Mouse (Mus musculus) forebrain, embryonic 16.5 days (tissue): Measurements from ENCODE around the gene Gpr156. TPM values are rescaled to one million over a fixed set of nuclear protein-coding genes. Genes with fewer than 3 reads are reported as not detected.
"Not testable (repeated sequence)": the region's sequence is repeated elsewhere in the genome, so short reads cannot be mapped to it uniquely, and the experiment has no call there.

Experiments
- ATAC-seq: fragments of 200-750 bp; cut with Nextera tagmentation; 2 replicates; pipeline ENCODE4 v1.8.0; 2017; ENCODE audit warnings: mild to moderate bottlenecking, moderate library complexity
- H3K27ac ChIP-seq: fragments of 300-500 bp; sonication (generic); 2 replicates; pipeline ENCODE4 v1.5.1; 2014; ENCODE audit warnings: low read length, control low read depth
- H3K27me3 ChIP-seq: fragments of 300-500 bp; sonication (generic); replicated peaks from 2 replicates; pipeline ENCODE4 v1.6.1; 2014; ENCODE audit warnings: low read length; ENCODE audit not compliant: control insufficient read depth, insufficient read depth
- H3K36me3 ChIP-seq: fragments of 300-500 bp; sonication (generic); 2 replicates; pipeline ENCODE4 v1.6.1; 2014; ENCODE audit not compliant: control insufficient read depth, insufficient read depth
- H3K4me1 ChIP-seq: fragments of 300-500 bp; sonication (generic); replicated peaks from 2 replicates; pipeline ENCODE4 v1.6.1; 2014; ENCODE audit warnings: low read length; ENCODE audit not compliant: control insufficient read depth, insufficient read depth
- H3K4me2 ChIP-seq: fragments of 300-500 bp; sonication (generic); 2 replicates; pipeline ENCODE4 v1.6.1; 2014; ENCODE audit warnings: mild to moderate bottlenecking, low read length, control low read depth
- H3K4me3 ChIP-seq: fragments of 300-500 bp; sonication (generic); replicated peaks from 2 replicates; pipeline ENCODE4 v1.5.1; 2014; ENCODE audit warnings: mild to moderate bottlenecking, low read length, control low read depth
- H3K9ac ChIP-seq: fragments of 300-500 bp; sonication (generic); replicated peaks from 2 replicates; pipeline ENCODE4 v1.6.1; 2014; ENCODE audit warnings: low read depth, low read length, control low read depth
- H3K9me3 ChIP-seq: fragments of 300-500 bp; sonication (generic); 2 replicates; pipeline ENCODE4 v1.6.1; 2016; ENCODE audit warnings: low read length; ENCODE audit not compliant: control insufficient read depth
- WGBS: fragments of 180-500 bp; shearing (Covaris S2); extraction: QIAGEN DNeasy Blood & Tissue Kit; methylation state at CpG from one replicate; pipeline ENCODE4 v1.1.7; 2014; 5-methylcytosine and 5-hydroxymethylcytosine counted together
- polyA plus RNA-seq: library from polyadenylated mRNA; unstranded; fragments of >200 nt; fragmentation: Nextera tagmentation; extraction: Ambion mirVana; gene quantifications from 2 replicates; pipeline ENCODE4 v1.2.1, GENCODE M21; 2015

Gene Gpr156
- polyA plus RNA-seq, 1 experiment from 2014 or later = 5.4 TPM

DNA sequence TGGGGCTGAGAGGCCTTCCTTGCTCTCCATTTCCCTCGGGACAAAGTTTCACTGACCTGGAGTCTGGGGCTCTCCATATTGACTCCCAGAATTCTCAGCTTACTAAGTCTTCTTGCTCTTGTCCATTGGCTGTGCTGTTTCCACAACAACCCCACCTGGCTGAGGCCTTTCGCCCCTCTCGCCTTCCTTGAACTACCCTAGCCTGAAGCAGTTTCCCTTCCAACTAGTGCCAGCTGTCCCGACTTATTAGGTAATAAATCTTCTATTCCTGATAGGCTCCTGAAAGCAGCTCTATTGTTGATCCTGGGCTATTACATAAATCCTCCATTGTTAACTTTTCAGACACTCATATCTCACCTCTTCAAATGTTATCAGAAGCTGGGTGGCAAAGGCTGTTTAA lies 96.6 kb downstream of the Gpr156 start:
- Histone ChIP-seq H3K36me3 (no peaks in the 10 kb centered on the region), H3K9ac (no peak overlapping the region), H3K4me3 (no peak overlapping the region), H3K4me1 (no peaks in the 10 kb centered on the region), H3K27ac (no peak overlapping the region), H3K9me3 (no peaks in the 10 kb centered on the region), H3K27me3 (no peaks in the 10 kb centered on the region), H3K4me2 (no peak overlapping the region)
- no peak for ATAC-seq
- 72% methylated on average over 4 of the region's 4 CpGs for WGBS

DNA sequence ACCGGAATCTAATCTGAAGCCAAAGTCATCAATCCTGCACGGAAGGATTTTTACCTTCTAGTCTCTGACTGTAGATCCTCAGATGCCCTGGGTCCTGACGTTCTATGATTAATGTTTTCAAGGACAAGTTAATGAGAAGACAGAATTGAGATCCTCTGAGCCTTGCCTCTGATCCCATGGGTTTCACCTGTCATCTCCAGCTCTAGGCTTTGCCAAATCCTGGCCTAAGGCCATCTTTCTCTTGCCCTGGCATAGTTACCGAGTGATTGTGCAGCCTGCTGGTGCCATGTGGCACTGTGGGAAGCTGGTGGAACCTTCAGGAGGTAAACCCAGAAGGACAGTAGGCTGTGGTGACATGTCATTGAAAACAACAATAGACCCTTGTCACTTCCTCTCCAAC lies 98.7 kb downstream of the Gpr156 start:
- Histone ChIP-seq H3K27me3 (no peaks in the 10 kb centered on the region), H3K4me2 (no peak overlapping the region), H3K27ac (no peak overlapping the region), H3K4me1 (no peaks in the 10 kb centered on the region), H3K9me3 (no peaks in the 10 kb centered on the region), H3K36me3 (no peaks in the 10 kb centered on the region), H3K9ac (no peak overlapping the region), H3K4me3 (no peak overlapping the region)
- no peak for ATAC-seq
- WGBS = 93% methylated on average over 4 of the region's 4 CpGs

DNA sequence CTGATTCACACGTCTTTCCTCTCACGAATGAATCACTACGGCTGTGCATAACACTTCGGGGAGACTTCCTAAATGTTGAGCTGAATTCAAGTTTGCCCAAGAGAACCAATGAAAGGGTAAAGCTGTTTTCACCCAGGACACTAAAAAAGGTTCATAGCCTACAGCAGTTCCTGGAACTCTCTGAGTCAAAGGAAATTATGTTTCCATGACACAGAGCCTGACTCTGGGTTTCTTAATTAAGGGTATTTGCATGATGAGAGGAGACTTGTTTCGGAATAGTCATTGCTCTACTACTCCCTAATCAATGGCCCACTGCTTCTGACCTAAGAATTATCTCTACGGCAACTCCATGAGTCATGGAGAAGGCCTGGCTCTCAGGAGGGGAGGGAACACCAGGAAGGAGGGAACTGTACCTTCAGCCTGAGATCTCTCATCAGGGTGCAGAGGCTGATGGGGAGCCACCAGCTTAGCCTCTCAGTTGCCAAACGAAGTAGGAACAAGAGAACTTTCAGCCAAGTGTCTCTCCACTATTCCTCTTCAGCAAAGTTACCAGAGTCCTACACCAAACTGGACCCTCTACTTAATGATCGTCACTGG lies 100.7 kb downstream of the Gpr156 start:
- WGBS = 80% methylated on average over 8 of the region's 8 CpGs
- ATAC-seq = no peak
- H3K4me3 ChIP-seq = no peak overlapping the region
- no peak overlapping the region for H3K4me2 ChIP-seq
- H3K9ac ChIP-seq = no peak overlapping the region
- H3K36me3 ChIP-seq = no peaks in the 10 kb centered on the region
- no peaks in the 10 kb centered on the region for H3K4me1 ChIP-seq
- no peak overlapping the region for H3K27ac ChIP-seq
- H3K27me3 ChIP-seq = no peaks in the 10 kb centered on the region
- no peaks in the 10 kb centered on the region for H3K9me3 ChIP-seq

DNA sequence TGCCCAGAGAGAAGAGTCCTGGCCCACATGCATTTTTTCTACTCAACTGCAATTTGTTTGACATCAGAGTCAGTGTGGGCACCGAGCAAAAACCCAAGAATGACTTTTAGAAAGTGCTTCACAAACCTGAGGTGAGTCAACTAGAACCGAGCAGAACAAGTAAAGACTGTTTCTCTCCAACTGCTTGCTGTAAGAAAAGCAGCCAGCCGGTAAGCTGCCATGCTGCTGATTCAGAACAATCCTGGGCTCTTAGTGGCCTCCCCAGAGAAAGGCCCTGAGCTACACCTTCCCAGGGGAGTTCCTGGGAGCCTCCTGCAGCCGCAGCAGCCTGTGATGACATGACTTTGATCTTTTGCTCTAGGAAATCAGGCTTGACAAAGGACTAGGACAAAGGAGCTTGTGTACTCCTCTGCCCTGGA lies 101.7 kb downstream of the Gpr156 start:
- H3K9ac ChIP-seq = no peak overlapping the region

DNA sequence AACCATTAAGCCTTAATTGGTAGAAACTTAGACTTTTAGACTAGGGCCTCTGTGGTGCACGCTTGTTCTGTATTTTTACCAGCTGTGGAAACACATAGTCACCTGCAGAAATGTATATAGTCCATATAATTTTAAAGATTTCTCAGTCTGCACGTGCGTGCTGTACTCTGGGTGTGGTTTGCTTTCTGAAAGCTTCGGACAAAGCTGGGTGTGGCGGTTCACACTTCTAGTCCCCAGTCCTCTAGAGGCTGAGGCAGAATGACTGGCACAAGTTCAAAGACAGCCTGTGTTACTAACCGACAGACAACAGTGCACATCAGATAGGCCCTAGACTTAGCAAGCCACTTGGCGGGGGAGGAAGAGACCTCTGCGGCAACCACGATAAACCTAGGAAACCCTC lies 116.3 kb downstream of the Gpr156 start:
- H3K27me3 ChIP-seq = no peaks in the 10 kb centered on the region
- H3K36me3 ChIP-seq = no peaks in the 10 kb centered on the region
- no peak overlapping the region for H3K4me2 ChIP-seq
- no peak overlapping the region for H3K9ac ChIP-seq
- 89% methylated on average over 9 of the region's 9 CpGs for WGBS
- no peak overlapping the region for H3K4me3 ChIP-seq
- no peak for ATAC-seq
- no peaks in the 10 kb centered on the region for H3K9me3 ChIP-seq
- H3K4me1 ChIP-seq = no peaks in the 10 kb centered on the region
- H3K27ac ChIP-seq = no peak overlapping the region

More for the DNA sequence above, 101.7 kb downstream of the Gpr156 start:
- Histone ChIP-seq H3K9me3 (no peaks in the 10 kb centered on the region), H3K27me3 (no peaks in the 10 kb centered on the region), H3K4me2 (no peak overlapping the region), H3K36me3 (no peaks in the 10 kb centered on the region), H3K27ac (no peak overlapping the region), H3K4me1 (no peaks in the 10 kb centered on the region), H3K4me3 (no peak overlapping the region)
- WGBS = 25% methylated on average over 4 of the region's 4 CpGs
- no peak for ATAC-seq

DNA sequence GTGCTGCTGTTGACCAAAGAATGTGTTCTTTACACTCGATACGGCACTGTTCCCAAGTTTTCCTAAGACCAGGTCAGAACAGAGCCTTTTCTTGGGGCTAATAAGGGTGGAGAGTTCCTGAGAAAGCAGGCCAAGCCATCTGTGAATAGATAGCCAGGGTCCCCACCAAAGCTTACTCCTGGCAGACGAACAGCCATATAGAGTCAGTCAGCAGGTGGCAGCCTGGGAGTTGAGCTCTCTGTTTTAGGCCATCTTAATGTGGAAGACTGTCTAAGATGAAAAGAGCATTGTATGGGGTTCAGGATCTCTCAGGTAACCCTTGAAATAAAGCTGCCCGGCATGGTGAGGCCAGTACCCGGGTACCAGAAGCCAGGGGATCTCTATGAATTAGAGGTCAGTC lies 116.8 kb downstream of the Gpr156 start:
- no peak for ATAC-seq
- Histone ChIP-seq H3K9me3 (no peaks in the 10 kb centered on the region), H3K36me3 (no peaks in the 10 kb centered on the region), H3K4me2 (no peak overlapping the region), H3K4me1 (no peaks in the 10 kb centered on the region), H3K27me3 (no peaks in the 10 kb centered on the region), H3K27ac (no peak overlapping the region), H3K9ac (no peak overlapping the region), H3K4me3 (no peak overlapping the region)
- 70% methylated on average over 5 of the region's 5 CpGs for WGBS

DNA sequence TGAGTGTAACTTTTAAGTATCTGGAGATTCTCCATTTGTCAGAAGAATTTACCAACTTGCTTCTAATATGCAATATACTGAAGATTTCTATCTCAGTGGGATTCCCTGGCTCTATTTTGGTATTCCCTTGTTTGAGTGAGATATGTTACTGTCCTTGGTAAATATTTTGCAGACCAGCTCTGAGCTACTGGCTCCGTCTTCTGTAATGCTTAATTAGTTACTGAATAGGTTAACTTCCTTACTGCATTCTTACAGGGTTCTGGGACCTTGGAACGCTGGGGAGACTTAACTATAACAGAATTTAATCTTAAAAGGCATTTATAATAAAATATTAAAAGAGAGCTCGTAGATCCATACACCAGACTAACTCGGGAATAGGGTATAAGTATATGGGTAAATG lies 121.8 kb downstream of the Gpr156 start:
- not testable (repeated sequence) for H3K27me3 ChIP-seq, H3K4me3 ChIP-seq, H3K4me1 ChIP-seq, H3K27ac ChIP-seq, H3K9ac ChIP-seq, ATAC-seq, H3K36me3 ChIP-seq, H3K9me3 ChIP-seq, H3K4me2 ChIP-seq
- 80% methylated on average over 4 of the region's 4 CpGs for WGBS

DNA sequence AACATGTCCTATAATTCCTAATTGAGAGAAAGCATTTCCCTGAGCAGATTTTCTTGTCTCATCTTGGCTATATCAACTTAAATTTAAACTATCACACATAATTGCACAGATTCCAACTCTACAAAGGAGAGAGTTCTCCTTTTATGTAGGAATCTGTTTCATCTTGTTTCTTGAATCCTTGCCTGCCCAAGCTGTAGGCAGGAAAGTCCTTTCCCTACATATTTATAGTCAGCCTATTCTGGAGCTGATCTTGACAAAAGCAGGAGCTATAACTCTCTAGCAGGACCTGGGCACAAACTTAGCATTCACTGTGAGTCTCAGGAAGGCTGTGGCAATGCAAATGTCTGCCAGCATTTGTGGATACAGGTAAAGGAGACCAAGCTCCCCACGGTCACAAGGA lies 125.9 kb downstream of the Gpr156 start:
- 90% methylated on average over 1 of the region's 1 CpGs for WGBS
- Histone ChIP-seq H3K4me3 (no peak overlapping the region), H3K9me3 (no peaks in the 10 kb centered on the region), H3K27me3 (no peaks in the 10 kb centered on the region), H3K27ac (no peak overlapping the region), H3K36me3 (no peaks in the 10 kb centered on the region), H3K4me1 (peaks cover 3% of the 10 kb centered on the region; the same call in 1 of the 2 replicates), H3K4me2 (no peak overlapping the region), H3K9ac (no peak overlapping the region)
- ATAC-seq = no peak

DNA sequence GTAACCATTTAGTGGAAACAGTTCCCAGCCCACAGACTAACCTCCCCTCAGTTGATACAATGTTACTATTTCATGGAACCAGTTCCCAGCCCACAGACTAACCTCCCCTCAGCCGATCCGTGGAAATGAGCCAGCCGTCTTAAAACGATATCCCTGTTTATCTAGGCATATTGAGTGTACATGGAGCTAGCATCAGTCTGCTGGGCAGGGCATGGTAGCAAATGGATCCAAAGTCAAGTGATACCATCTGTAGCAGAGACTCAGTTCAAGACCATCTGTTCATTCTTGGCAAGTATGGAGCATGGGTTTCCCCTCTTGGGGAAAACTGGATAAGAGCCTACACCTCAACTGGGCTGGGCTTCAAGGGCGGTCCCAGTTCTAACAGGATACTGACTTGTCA lies 128.3 kb downstream of the Gpr156 start:
- no peaks in the 10 kb centered on the region for H3K9me3 ChIP-seq
- no peak overlapping the region for H3K27ac ChIP-seq
- no peak overlapping the region for H3K9ac ChIP-seq
- WGBS = 65% methylated on average over 5 of the region's 5 CpGs
- peaks cover 14% of the 10 kb centered on the region for H3K4me1 ChIP-seq
- H3K4me2 ChIP-seq = no peak overlapping the region
- no peaks in the 10 kb centered on the region for H3K27me3 ChIP-seq
- ATAC-seq = peak; percentile 92
- no peaks in the 10 kb centered on the region for H3K36me3 ChIP-seq
- no peak overlapping the region for H3K4me3 ChIP-seq
